Mouse (Mus musculus) embryonic fibroblast, embryonic 13.5 days (primary cell): ENCODE measurements at regions not wholly inside any gene's neighbourhood (a gene's known extent, or its start where the extent isn't known, plus 50 kb on each side); places are given as distances from the start of the nearest gene placed in this dataset.

Source experiments
- CTCF ChIP-seq: IDR thresholded peaks from 2 replicates; pipeline ENCODE4 v1.5.1; 2011; ENCODE audit warnings: mild to moderate bottlenecking, control low read depth, low read length, moderate library complexity, borderline replicate concordance; ENCODE audit not compliant: insufficient read depth
- POLR2A ChIP-seq: IDR thresholded peaks from 2 replicates; pipeline ENCODE4 v1.6.1; 2011; ENCODE audit warnings: low read depth, mild to moderate bottlenecking, control low read depth, low read length, moderate library complexity

DNA sequence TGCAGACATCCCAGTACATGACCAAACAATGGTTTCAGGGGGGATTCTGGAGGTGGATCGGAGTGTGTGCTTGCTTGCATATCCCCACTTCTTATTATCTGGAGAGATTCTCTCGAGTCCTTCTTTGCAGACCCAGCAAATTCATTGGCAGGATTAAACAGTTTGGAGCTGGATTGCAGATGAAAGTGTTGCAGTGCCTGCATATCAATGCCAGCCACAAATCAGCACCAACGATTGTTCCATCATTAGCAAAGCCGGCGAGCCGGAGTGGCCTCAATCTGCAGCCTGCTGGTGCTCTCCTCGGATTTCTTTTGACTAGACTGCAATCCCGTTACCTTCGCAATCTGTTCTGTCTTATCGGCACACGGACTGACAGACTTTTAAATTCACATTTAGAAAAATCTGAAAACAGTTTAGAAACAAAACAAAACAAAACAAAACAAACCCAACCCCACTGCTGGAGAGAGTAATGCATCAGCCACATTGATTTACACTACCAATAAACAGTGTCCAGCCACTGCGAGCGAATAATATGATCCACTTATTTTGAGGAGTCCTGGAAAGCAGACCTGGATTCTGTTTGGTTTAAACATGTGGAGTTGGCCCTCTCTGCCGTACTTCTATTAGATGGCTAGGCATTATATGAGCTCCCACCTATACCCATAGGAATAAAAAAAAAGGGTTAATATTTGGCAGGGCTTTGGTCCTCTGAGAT is 69.9 kb upstream of the Tet2 start:
- TF ChIP-seq CTCF (no peak), POLR2A (no peak)
